Mouse (Mus musculus): Measurements from ENCODE around the gene 1600002K03Rik. TPM values are rescaled to one million over a fixed set of nuclear protein-coding genes. Genes with fewer than 3 reads are reported as not detected.

1600002K03Rik gene
- polyA plus RNA-seq (2015; fragmentation: Nextera tagmentation; extraction: Ambion mirVana): 4.9 and 6.3 TPM in 2 replicates

DNA sequence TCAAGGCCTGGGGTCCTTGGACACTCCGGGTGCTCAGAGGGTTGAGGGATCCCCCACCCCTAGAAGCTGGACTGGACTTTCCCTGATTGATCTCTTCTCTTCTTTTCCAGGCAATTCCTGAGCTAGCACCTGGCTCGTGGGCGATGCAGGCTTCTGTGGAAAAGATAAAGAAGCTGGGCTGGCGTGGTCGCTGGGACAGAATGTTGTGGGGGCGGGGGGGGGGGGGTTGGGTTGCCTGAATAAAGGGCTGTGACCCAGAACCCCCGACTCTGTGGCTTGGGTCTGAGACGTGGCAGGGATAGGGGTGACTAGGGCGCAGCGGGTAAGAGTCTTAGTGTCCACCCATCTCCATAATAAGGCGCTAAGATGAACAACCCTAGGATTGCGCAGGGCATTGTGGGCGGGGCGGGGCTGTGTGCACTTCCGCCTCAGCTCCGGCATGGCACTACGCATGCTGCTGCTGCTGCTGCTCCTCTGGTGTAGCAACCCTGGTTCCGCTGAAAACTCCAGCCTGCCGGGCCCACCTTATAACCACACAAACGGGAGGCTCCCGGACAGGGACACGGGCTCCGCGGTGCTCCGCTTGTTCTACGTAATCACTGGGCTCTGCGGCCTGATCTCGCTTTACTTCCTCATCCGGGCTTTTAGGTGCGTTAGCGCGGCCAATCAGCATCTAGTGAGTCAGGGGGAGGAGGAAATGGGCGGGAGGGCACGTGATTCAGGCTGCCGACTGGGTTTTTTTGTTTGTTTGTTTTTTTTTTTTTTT lies at the start of gene 1600002K03Rik:
1600002K03Rik (plus strand) TSS at position 418 of the 766 bp plus-strand sequence.

GRCm38 (mm10) chr10:80138553-80139438 lies 33.9 kb upstream of the 1600002K03Rik start, which contains the start of gene Atp5d:
Gene Atp5d, plus strand, starts transcription at chr10:80138632.

GRCm38 (mm10) chr10:80140666-80141035 lies 32.1 kb upstream of the 1600002K03Rik start, which contains the start of gene Cbarp:
Gene Cbarp, minus strand, starts transcription at chr10:80140835.

GRCm38 (mm10) chr10:80147719-80148601 lies 24.8 kb upstream of the 1600002K03Rik start, which contains the start of gene Midn:
Gene Midn, plus strand, starts transcription at chr10:80148272.

DNA sequence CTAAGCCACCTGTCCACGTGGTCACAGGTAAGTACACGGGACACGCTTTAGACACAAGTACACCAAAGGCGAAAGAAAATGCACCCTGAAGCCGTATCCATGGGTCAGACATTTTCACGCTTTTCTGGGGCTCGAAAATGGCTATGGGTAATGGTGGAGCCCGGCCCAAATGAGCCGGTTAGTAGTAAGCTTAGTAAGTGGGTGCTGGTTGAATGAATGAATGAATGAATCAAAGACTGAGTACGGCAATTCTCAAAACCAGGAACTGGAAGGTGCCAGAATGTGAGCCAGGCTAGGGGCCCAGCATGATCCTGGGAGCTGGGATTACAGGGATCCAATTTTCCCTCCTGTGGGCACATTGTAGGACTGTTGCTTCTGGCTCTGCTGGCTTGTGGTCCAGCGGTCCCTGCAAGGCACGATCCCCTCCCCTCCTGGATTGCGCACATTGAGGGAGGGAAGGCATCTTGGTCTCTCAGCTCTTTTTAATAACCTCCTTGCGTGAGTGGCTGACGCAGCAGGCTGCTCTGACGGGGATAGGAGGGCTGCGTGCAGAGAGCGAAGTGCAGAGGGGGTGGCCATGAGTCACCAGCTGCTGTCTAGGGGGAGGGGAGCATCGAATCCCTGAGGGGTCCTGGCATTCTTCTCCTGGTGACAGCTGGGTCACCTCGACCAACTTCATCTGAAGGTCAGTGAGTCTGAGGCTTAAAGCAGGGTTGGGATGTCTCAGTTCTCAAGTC lies 7.2 kb upstream of the 1600002K03Rik start, which contains the start of gene Cirbp:
Cirbp (plus strand) TSS at position 594 of the 737 bp plus-strand sequence.

GRCm38 (mm10) chr10:80179068-80180051 lies 6.6 kb downstream of the 1600002K03Rik start, which contains the start of gene Efna2:
Gene Efna2, plus strand, starts transcription at chr10:80179482.

Other genes starting within 250 kb of the 1600002K03Rik start
- 0.69 and 2.1 TPM in 2 replicates for gene Arid3a, start 245.9 kb upstream of the 1600002K03Rik start, polyA plus RNA-seq (2015; fragmentation: Nextera tagmentation; extraction: Ambion mirVana)
- 55.1 and 61.1 TPM in 2 replicates for gene Wdr18, start 212.8 kb upstream of the 1600002K03Rik start, polyA plus RNA-seq (2015; fragmentation: Nextera tagmentation; extraction: Ambion mirVana)
- gene Grin3b, start 202.2 kb upstream of the 1600002K03Rik start, polyA plus RNA-seq (2015; fragmentation: Nextera tagmentation; extraction: Ambion mirVana): 0.32 and 0.43 TPM in 2 replicates
- gene Tmem259, start 188.6 kb upstream of the 1600002K03Rik start, polyA plus RNA-seq (2015; fragmentation: Nextera tagmentation; extraction: Ambion mirVana): 23.1 and 23.6 TPM in 2 replicates
- 44.5 and 55.3 TPM in 2 replicates for gene Cnn2, start 184.4 kb upstream of the 1600002K03Rik start, polyA plus RNA-seq (2015; fragmentation: Nextera tagmentation; extraction: Ambion mirVana)
- 1.5 TPM in 2 replicates for gene Abca7, start 176.4 kb upstream of the 1600002K03Rik start, polyA plus RNA-seq (2015; fragmentation: Nextera tagmentation; extraction: Ambion mirVana)
- 2.7 and 4.2 TPM in 2 replicates for gene Arhgap45, start 156.3 kb upstream of the 1600002K03Rik start, polyA plus RNA-seq (2015; fragmentation: Nextera tagmentation; extraction: Ambion mirVana)
- gene Polr2e, start 133.1 kb upstream of the 1600002K03Rik start, polyA plus RNA-seq (2015; fragmentation: Nextera tagmentation; extraction: Ambion mirVana): 132 and 134 TPM in 2 replicates
- 705 and 782 TPM in 2 replicates for gene Gpx4, start 125.8 kb upstream of the 1600002K03Rik start, polyA plus RNA-seq (2015; fragmentation: Nextera tagmentation; extraction: Ambion mirVana)
- gene Sbno2, start 67.4 kb upstream of the 1600002K03Rik start, polyA plus RNA-seq (2015; fragmentation: Nextera tagmentation; extraction: Ambion mirVana): 4.7 and 5.6 TPM in 2 replicates
- 13.9 and 16.6 TPM in 2 replicates for gene Stk11, start 57.1 kb upstream of the 1600002K03Rik start, polyA plus RNA-seq (2015; fragmentation: Nextera tagmentation; extraction: Ambion mirVana)
- 1,084 and 1,218 TPM in 2 replicates for gene Atp5d, start 34.3 kb upstream of the 1600002K03Rik start, polyA plus RNA-seq (2015; fragmentation: Nextera tagmentation; extraction: Ambion mirVana)
- gene Cbarp, start 32.1 kb upstream of the 1600002K03Rik start, polyA plus RNA-seq (2015; fragmentation: Nextera tagmentation; extraction: Ambion mirVana): 0.37 and 0.73 TPM in 2 replicates
- gene Midn, start 24.7 kb upstream of the 1600002K03Rik start, polyA plus RNA-seq (2015; fragmentation: Nextera tagmentation; extraction: Ambion mirVana): 6.1 and 8.5 TPM in 2 replicates
- 202 and 207 TPM in 2 replicates for gene Cirbp, start 7.0 kb upstream of the 1600002K03Rik start, polyA plus RNA-seq (2015; fragmentation: Nextera tagmentation; extraction: Ambion mirVana)
- 3.7 and 4.3 TPM in 2 replicates for gene Efna2, start 6.5 kb downstream of the 1600002K03Rik start, polyA plus RNA-seq (2015; fragmentation: Nextera tagmentation; extraction: Ambion mirVana)
- gene Mum1, start 53.5 kb downstream of the 1600002K03Rik start, polyA plus RNA-seq (2015; fragmentation: Nextera tagmentation; extraction: Ambion mirVana): 44.5 and 52.6 TPM in 2 replicates
- gene Ndufs7, start 76.2 kb downstream of the 1600002K03Rik start, polyA plus RNA-seq (2015; fragmentation: Nextera tagmentation; extraction: Ambion mirVana): 696 and 892 TPM in 2 replicates
- gene Gamt, start 88.1 kb downstream of the 1600002K03Rik start, polyA plus RNA-seq (2015; fragmentation: Nextera tagmentation; extraction: Ambion mirVana): 487 and 520 TPM in 2 replicates
- gene Dazap1, start 88.5 kb downstream of the 1600002K03Rik start, polyA plus RNA-seq (2015; fragmentation: Nextera tagmentation; extraction: Ambion mirVana): 25.6 and 28.9 TPM in 2 replicates
- gene Rps15, start 119.5 kb downstream of the 1600002K03Rik start, polyA plus RNA-seq (2015; fragmentation: Nextera tagmentation; extraction: Ambion mirVana): 529 and 552 TPM in 2 replicates
- 0.19 and 0.21 TPM in 2 replicates for gene Apc2, start 123.0 kb downstream of the 1600002K03Rik start, polyA plus RNA-seq (2015; fragmentation: Nextera tagmentation; extraction: Ambion mirVana)
- gene 2310011J03Rik, start 147.6 kb downstream of the 1600002K03Rik start, polyA plus RNA-seq (2015; fragmentation: Nextera tagmentation; extraction: Ambion mirVana): 23.0 and 30.4 TPM in 2 replicates
- gene Pcsk4, start 156.6 kb downstream of the 1600002K03Rik start, polyA plus RNA-seq (2015; fragmentation: Nextera tagmentation; extraction: Ambion mirVana): 2.4 and 4.2 TPM in 2 replicates
- gene Reep6, start 157.0 kb downstream of the 1600002K03Rik start, polyA plus RNA-seq (2015; fragmentation: Nextera tagmentation; extraction: Ambion mirVana): 3.6 and 16.4 TPM in 2 replicates
- 12.6 and 13.8 TPM in 2 replicates for gene Adamtsl5, start 175.5 kb downstream of the 1600002K03Rik start, polyA plus RNA-seq (2015; fragmentation: Nextera tagmentation; extraction: Ambion mirVana)
- 0.14 and 0.23 TPM in 2 replicates for gene Plk5, start 183.5 kb downstream of the 1600002K03Rik start, polyA plus RNA-seq (2015; fragmentation: Nextera tagmentation; extraction: Ambion mirVana)
- 2.8 and 3.6 TPM in 2 replicates for gene Mex3d, start 214.7 kb downstream of the 1600002K03Rik start, polyA plus RNA-seq (2015; fragmentation: Nextera tagmentation; extraction: Ambion mirVana)
- gene Mbd3, start 226.6 kb downstream of the 1600002K03Rik start, polyA plus RNA-seq (2015; fragmentation: Nextera tagmentation; extraction: Ambion mirVana): 82.3 and 101 TPM in 2 replicates
- 1,315 and 1,562 TPM in 2 replicates for gene Uqcr11, start 233.9 kb downstream of the 1600002K03Rik start, polyA plus RNA-seq (2015; fragmentation: Nextera tagmentation; extraction: Ambion mirVana)